Mouse (Mus musculus) kidney, adult 8-10 months (tissue): ENCODE results near the gene Zfp322a.
"Not testable (repeated sequence)": the region's sequence is repeated elsewhere in the genome, so short reads cannot be mapped to it uniquely, and the experiment has no call there.

Experiments used
- DNase-seq, 2 experiments: peaks; one replicate each; pipeline ENCODE4 v3.0.0; 2022

Gene Zfp322a

GRCm38 (mm10) chr13:23312909-23313669 lies 55.9 kb downstream of the Zfp322a start:
- DNase-seq, result no peak

- no peak for DNase-seq
Measured at GRCm38 (mm10) chr13:23310036-23310435, 59.0 kb downstream of the Zfp322a start.

GRCm38 (mm10) chr13:23309495-23310011 lies 59.5 kb downstream of the Zfp322a start:
- DNase-seq, result no peak

GRCm38 (mm10) chr13:23308639-23309307 lies 60.2 kb downstream of the Zfp322a start:
- not testable (repeated sequence) for DNase-seq

GRCm38 (mm10) chr13:23307069-23307814 lies 61.8 kb downstream of the Zfp322a start:
- no peak for DNase-seq

- no peak for DNase-seq
Measured at GRCm38 (mm10) chr13:23306707-23307068, 62.3 kb downstream of the Zfp322a start.
